Mouse (Mus musculus) CH12.LX (cell line): ENCODE measurements around the gene Gm26657.

Source experiments
- CTCF ChIP-seq, 2 experiments: IDR thresholded peaks in 1 of 2; conservative IDR thresholded peaks in 1 of 2; 2 replicates each; pipeline ENCODE4 v1.5.1; 2011 to 2012; ENCODE audit warnings: low read depth in 2 of 2, low read length in 2 of 2, improper control_type of control experiment in 1 of 2, inconsistent platforms in 1 of 2, mild to moderate bottlenecking in 1 of 2, moderate library complexity in 1 of 2
- HCFC1 ChIP-seq: IDR thresholded peaks from 2 replicates; pipeline ENCODE4 v1.6.1; 2012; ENCODE audit warnings: low read depth, mild to moderate bottlenecking, inconsistent platforms, low read length, improper control_type of control experiment
- MAZ ChIP-seq: IDR thresholded peaks from 2 replicates; pipeline ENCODE4 v1.6.1; 2012; ENCODE audit warnings: low read depth, mild to moderate bottlenecking, inconsistent platforms, low read length, improper control_type of control experiment, moderate library complexity

DNA sequence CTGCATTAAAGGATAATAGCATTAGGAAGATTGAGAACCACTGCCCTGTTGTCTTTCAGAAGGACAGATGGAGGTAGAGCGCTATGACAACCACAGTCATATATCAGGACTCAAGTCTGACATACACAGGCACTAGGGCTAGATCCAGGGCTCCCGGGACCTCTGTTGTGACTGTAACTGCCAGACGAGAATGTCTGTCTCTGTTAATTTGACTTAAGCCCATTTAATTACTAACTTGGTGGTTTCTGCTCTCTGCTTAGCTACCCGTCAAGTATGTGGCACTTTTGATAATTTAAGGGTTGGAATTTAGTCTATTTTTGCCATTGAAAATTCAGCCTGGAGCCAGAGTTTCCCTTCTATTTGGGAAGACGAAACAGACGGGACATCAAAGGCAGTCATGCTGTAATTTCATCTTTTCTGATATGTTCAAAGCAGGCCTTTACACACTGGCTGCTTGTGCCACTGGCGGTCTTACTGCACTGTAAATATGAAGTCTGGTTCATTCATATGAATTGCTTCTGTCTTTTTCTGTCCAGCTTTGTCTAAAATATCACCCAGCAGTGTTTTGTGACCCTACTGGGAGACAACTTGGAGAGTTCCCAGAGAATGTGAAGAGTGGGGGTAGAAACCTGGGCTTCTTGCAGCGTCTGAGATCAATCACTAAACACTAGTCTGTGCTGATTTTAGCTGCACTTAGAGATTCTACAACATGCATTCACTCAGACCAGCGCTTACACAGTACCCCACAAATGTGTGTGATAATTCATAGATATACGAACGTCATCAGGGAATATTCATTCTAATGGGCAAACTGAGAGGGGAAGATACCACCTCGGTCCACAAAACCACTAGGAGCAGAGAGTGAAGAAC, 21.1 kb upstream of the Gm26657 start:
- no peak for TF ChIP-seq CTCF (conservative IDR thresholded peaks at IDR 0.05 in 1 of 2, IDR thresholded peaks at IDR 0.05 in 1 of 2; ENCODE audit: low read depth in 2 of 2, low read length in 2 of 2)
- TF ChIP-seq MAZ: no peak
- no peak for TF ChIP-seq HCFC1
